Mouse (Mus musculus) stomach, postnatal 0 days (tissue): ENCODE measurements around the gene Rps6. TPM values are rescaled to one million over a fixed set of nuclear protein-coding genes. Genes with fewer than 3 reads are reported as not detected.

Source experiments
- ATAC-seq: fragments of 200-750 bp; cut with Nextera tagmentation; 2 replicates; pipeline ENCODE4 v1.8.0; 2017; ENCODE audit not compliant: low FRiP score, low TSS enrichment
- DNase-seq: peaks from one replicate; pipeline ENCODE4 v3.0.0-alpha.2; 2016; ENCODE audit warnings: low spot score
- H3K27ac ChIP-seq: fragments of 300-500 bp; sonication (generic); replicated peaks from 2 replicates; pipeline ENCODE4 v1.5.1; 2014; ENCODE audit warnings: mild to moderate bottlenecking, control low read depth
- H3K27me3 ChIP-seq: fragments of 300-500 bp; sonication (generic); 2 replicates; pipeline ENCODE4 v1.6.1; 2014; ENCODE audit warnings: low read length; ENCODE audit not compliant: control insufficient read depth, insufficient read depth
- H3K36me3 ChIP-seq: fragments of 300-500 bp; sonication (generic); 2 replicates; pipeline ENCODE4 v1.6.1; 2014; ENCODE audit warnings: low read length, mixed read lengths; ENCODE audit not compliant: control insufficient read depth, insufficient read depth
- H3K4me1 ChIP-seq: fragments of 300-500 bp; sonication (generic); replicated peaks from 2 replicates; pipeline ENCODE4 v1.6.1; 2014; ENCODE audit warnings: antibody characterized with exemption; ENCODE audit not compliant: control insufficient read depth, insufficient read depth
- H3K4me2 ChIP-seq: fragments of 300-500 bp; sonication (generic); replicated peaks from 2 replicates; pipeline ENCODE4 v1.6.1; 2014; ENCODE audit warnings: low read depth, mild to moderate bottlenecking, control low read depth, moderate library complexity
- H3K4me3 ChIP-seq: fragments of 300-500 bp; sonication (generic); 2 replicates; pipeline ENCODE4 v1.5.1; 2014; ENCODE audit warnings: low read depth, low read length, control low read depth
- H3K9ac ChIP-seq: fragments of 300-500 bp; sonication (generic); 2 replicates; pipeline ENCODE4 v1.6.1; 2014; ENCODE audit warnings: mild to moderate bottlenecking, low read length, control low read depth, mixed read lengths
- H3K9me3 ChIP-seq: fragments of 300-500 bp; sonication (generic); 2 replicates; pipeline ENCODE4 v1.6.1; 2016; ENCODE audit warnings: low read length; ENCODE audit not compliant: control insufficient read depth
- CTCF ChIP-seq: IDR thresholded peaks from 2 replicates; pipeline ENCODE4 v1.5.1; 2016; ENCODE audit warnings: antibody characterized with exemption, low read depth, mild to moderate bottlenecking, moderate library complexity
- EP300 ChIP-seq: optimal IDR thresholded peaks from 2 replicates; pipeline ENCODE3; 2016; ENCODE audit warnings: antibody characterized with exemption
- WGBS: fragments of 180-500 bp; shearing (Covaris S2); extraction: QIAGEN DNeasy Blood & Tissue Kit; methylation state at CpG from one replicate; pipeline ENCODE4 v1.1.7; 2014; 5-methylcytosine and 5-hydroxymethylcytosine counted together
- polyA plus RNA-seq: library from polyadenylated mRNA; unstranded; fragments of >200 nt; fragmentation: Nextera tagmentation; extraction: Ambion mirVana; gene quantifications from 2 replicates; pipeline ENCODE4 v1.2.1, GENCODE M21; 2015

Rps6 gene
- polyA plus RNA-seq, 1 experiment from 2014 or later, result 619 TPM

DNA sequence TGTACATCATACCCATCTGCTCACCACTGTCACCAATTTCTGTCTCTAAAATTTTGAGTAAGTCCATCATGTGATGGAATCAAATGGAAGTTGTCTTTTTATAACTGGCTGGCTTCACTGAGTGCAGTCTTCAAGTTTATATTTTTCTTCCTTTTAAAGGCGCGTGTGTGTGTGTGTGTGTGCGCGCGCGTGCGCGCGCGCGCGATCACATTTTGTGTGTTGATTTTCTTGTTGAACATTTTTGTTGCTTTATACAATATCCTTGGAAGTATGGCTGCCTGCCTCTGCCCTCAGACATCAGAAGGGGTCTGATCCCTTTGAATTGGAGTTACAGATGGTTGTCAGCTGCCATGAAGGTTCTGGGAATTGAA is 843 bp upstream of the Rps6 start:
- Histone ChIP-seq H3K4me1 (no peaks in the 10 kb centered on the region), H3K36me3 (peaks cover 15% of the 10 kb centered on the region), H3K9me3 (no peaks in the 10 kb centered on the region), H3K27me3 (no peaks in the 10 kb centered on the region), H3K27ac (peak overlapping the region; percentile 98), H3K4me2 (peak overlapping the region; percentile 88), H3K9ac (peak overlapping the region; percentile 84), H3K4me3 (peak overlapping the region; percentile 98)
- DNase-seq (no peak), ATAC-seq (no peak)
- WGBS, result 51% methylated on average over 12 of the region's 12 CpGs
- no peak for TF ChIP-seq CTCF
- TF ChIP-seq EP300, result no peak

DNA sequence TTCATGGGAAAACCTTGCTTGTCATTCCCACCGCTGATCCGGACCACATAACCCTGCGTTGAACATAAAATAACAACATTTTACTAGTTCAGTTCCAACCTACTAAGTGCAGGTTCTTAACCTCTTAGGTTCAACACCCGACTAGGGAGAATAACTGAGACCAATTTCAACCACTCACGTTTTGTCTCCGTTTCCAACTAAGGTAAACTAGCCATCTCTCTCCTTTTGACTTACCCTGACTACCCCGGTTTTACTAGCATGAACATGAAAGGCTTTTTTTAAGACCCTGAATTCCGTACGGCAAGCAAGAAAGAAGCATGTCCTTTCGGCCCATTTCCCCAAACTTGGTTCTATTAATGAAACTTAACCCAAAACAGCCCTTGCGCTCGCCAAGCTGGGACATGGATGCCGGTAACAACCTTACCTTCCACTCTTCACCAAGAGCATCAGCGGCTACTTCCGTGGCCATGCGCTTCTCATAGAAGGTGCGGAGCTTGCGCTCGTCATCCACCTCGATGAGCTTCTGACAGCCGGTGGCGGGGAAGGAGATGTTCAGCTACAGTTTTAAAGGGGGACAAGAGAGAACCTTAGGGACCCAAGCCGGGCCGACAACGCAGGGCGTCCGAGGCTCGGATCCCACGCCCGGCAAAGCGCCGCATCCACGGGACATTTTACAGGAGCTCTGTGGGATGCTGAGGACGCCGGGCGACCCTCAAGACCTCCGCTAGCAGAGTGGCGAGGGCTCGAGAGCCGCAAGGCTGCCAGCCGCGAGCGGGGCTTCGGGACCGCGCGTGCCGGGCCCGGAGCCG is 704 bp downstream of the Rps6 start:
- no peaks in the 10 kb centered on the region for H3K4me1 ChIP-seq
- peak overlapping the region; percentile 88 for H3K4me2 ChIP-seq
- H3K27me3 ChIP-seq, result no peaks in the 10 kb centered on the region
- H3K9ac ChIP-seq, result peak overlapping the region; percentile 99
- ATAC-seq (0 out of 2 replicates have a peak, but pooled peaks have one; percentile 3), DNase-seq (no peak)
- H3K36me3 ChIP-seq, result peaks cover 20% of the 10 kb centered on the region
- peak overlapping the region; percentile 98 for H3K27ac ChIP-seq
- H3K4me3 ChIP-seq, result peak overlapping the region; percentile 98
- H3K9me3 ChIP-seq, result no peaks in the 10 kb centered on the region
- 1% methylated on average over 49 of the region's 50 CpGs for WGBS
- TF ChIP-seq CTCF, result no peak
- no peak for TF ChIP-seq EP300

DNA sequence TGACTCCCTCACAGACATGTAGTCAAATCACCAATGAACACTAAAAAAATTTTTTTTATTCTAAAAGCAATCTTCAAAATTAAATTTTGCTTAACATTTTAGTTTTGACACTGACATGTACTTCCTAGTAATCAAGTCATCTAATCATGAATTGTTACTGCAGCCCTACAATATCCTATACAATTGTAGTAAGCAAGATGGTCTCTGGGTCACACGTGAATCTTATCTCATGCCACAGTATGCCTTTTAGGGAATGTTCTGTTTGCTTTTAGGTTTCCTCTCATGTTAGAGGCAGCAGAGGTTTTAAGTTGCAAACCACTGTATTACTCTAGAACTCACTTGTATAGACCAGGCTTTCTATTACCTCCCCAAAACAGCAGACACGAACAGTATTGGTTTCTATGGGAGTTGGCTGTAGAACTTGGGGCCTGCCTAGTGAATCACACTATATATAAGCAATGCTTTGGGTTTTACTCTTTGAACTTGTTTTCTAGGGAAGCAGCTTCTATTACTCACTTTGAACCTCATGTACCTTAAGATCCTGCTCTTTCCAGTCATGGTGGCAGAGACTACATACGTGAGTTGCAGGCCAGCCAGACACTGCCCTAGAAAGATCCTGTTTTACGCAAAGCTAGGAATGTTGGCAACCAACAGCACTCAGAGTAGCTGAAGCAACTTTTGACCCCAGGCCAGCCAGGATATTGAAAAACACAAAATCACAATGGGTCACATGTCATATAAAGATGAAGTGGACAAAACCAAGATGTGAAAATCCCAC is 4.2 kb downstream of the Rps6 start:
- Histone ChIP-seq H3K4me2 (no peak overlapping the region), H3K9ac (no peak overlapping the region), H3K4me3 (no peak overlapping the region), H3K36me3 (peaks cover 24% of the 10 kb centered on the region), H3K4me1 (no peaks in the 10 kb centered on the region), H3K27ac (no peak overlapping the region), H3K9me3 (no peaks in the 10 kb centered on the region), H3K27me3 (no peaks in the 10 kb centered on the region)
- no peak for DNase-seq
- 77% methylated on average over 4 of the region's 4 CpGs for WGBS
- no peak for TF ChIP-seq EP300
- TF ChIP-seq CTCF, result no peak
- ATAC-seq, result no peak

DNA sequence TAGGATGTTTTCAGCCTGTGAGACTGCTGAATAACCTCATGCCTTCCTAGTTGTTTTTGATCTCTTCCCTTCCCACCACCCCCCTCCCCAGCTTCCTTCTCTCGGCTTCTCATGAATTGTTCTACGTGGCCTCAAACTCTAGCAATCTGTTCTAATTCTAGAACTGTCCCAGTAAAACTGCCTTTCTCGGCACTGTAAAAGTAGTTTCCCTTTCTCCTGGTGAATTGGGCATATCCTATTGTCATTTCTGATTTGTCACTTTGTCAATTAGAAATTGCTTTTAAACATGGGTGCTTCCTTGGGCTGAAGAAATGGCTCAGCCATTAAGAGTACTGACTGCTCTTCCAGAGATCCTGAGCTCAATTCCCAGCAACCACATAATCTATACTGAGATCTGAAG is 5.2 kb downstream of the Rps6 start:
- ATAC-seq, result no peak
- 61% methylated on average over 3 of the region's 3 CpGs for WGBS
- peaks cover 25% of the 10 kb centered on the region for H3K36me3 ChIP-seq
- no peak for TF ChIP-seq EP300
- no peak for TF ChIP-seq CTCF
- H3K4me3 ChIP-seq, result no peak overlapping the region
- no peaks in the 10 kb centered on the region for H3K9me3 ChIP-seq
- H3K4me2 ChIP-seq, result no peak overlapping the region
- H3K9ac ChIP-seq, result no peak overlapping the region
- no peaks in the 10 kb centered on the region for H3K27me3 ChIP-seq
- no peaks in the 10 kb centered on the region for H3K4me1 ChIP-seq
- no peak overlapping the region for H3K27ac ChIP-seq
- DNase-seq, result no peak

DNA sequence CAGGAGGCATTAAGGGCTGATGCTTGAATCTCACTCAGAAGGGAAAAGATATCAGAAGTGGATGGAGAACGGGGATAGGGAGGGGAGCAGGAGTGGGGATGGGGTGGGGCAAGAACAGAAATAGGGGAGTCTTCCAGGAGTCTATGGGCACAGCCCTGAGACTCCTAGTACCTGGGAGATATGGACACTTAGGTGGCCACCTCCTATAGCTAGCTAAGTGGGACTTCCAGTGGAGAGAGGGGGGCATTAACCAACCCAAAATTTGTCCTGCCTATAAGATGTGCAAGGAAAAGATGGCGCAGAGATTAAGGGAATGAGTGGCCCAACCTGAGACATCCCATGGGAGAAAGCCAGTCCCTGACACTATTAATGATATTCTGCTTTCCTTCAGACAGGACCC is 5.9 kb downstream of the Rps6 start:
- H3K9me3 ChIP-seq, result no peaks in the 10 kb centered on the region
- no peak overlapping the region for H3K4me2 ChIP-seq
- no peaks in the 10 kb centered on the region for H3K4me1 ChIP-seq
- ATAC-seq (no peak), DNase-seq (no peak)
- WGBS, result 72% methylated on average over 2 of the region's 2 CpGs
- no peaks in the 10 kb centered on the region for H3K27me3 ChIP-seq
- no peak overlapping the region for H3K9ac ChIP-seq
- TF ChIP-seq EP300, result no peak
- no peak for TF ChIP-seq CTCF
- H3K27ac ChIP-seq, result no peak overlapping the region
- no peak overlapping the region for H3K4me3 ChIP-seq
- H3K36me3 ChIP-seq, result peaks cover 25% of the 10 kb centered on the region

DNA sequence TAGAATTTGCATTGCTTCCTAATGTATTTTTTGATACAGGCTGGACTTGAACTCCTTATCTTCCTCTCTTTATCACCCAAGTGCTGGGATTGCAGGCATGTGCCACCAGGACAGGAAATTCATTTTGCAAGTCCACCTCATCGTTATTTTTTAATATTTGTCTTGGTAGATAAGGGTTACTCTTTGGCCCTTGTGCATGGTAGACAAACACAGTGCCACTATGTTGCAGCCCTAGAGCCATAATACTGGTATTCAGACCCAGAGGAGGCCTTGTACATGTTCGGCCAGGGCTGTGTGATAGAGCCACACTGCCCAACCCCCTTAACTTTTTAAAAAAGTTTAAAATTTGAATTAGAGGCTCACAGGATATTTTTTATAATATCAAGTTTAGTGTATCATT is 10.0 kb downstream of the Rps6 start:
- Histone ChIP-seq H3K27me3 (no peaks in the 10 kb centered on the region), H3K4me1 (no peaks in the 10 kb centered on the region), H3K4me3 (no peak overlapping the region), H3K36me3 (peaks cover 14% of the 10 kb centered on the region), H3K4me2 (no peak overlapping the region), H3K9me3 (no peaks in the 10 kb centered on the region), H3K27ac (no peak overlapping the region), H3K9ac (no peak overlapping the region)
- 70% methylated on average over 2 of the region's 2 CpGs for WGBS
- ATAC-seq (peak; percentile 71), DNase-seq (no peak)
- TF ChIP-seq CTCF, result no peak
- TF ChIP-seq EP300, result no peak
